Mouse (Mus musculus): ENCODE measurements around the gene Snx4. TPM values are rescaled to one million over a fixed set of nuclear protein-coding genes. Genes with fewer than 3 reads are reported as not detected.

Snx4 gene
- polyA plus RNA-seq, 1 experiment from 2014 or later: 117 TPM

DNA sequence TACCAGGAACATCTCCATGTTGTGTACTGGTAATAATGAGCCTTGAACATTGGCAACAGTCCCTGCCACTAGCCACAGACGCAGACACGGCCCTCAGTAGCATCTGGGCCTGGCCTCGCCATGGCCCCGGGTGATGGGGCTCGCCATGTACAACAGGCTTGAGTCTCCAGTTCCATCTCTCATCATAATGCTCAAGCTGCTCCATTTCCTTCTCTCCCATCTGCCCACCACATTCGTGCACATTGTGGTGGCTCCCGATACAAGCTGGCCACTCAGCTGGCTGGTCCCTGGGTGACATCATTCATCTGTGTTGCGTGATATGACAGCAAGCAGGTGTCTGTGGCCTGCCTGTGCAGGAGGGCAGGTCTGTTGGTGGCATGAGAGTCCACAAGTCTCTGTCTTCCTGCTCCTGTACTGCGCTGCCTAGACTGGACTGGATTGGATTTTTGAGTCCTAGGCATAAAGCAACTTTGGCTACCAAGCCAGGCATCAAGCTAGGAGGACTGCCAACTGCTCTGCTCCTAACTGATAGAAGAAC, 6.2 kb upstream of the Snx4 start:
- WGBS: 85% methylated on average over 9 of the region's 9 CpGs
- Histone ChIP-seq H3K27me3 (no peaks in the 10 kb centered on the region), H3K36me3 (peaks cover 47% of the 10 kb centered on the region), H3K27ac (no peak overlapping the region), H3K9me3 (no peaks in the 10 kb centered on the region), H3K9ac (no peak overlapping the region), H3K4me2 (no peak overlapping the region), H3K4me3 (no peak overlapping the region), H3K4me1 (no peaks in the 10 kb centered on the region)
- ATAC-seq (ENCODE audit: borderline replicate concordance, extremely low read depth, low FRiP score, low TSS enrichment): no peak

DNA sequence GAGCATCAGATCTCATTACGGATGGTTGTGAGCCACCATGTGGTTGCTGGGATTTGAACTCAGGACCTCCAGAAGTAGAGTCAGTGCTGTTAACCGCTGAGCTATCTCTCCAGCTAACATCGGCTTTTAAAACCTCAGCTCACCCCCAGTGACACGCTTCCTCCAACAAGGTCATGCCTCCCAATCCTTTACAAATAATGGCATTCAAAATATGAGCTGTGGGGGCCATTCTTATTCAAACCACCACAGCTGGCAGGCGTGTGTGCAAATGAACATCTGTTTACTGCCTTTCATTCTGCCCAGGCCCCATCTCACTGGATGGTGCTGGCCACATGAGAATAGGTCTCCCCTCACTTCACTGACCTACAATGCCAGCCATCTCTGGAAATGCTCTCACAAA, 4.7 kb upstream of the Snx4 start:
- H3K4me1 ChIP-seq: no peaks in the 10 kb centered on the region
- H3K9ac ChIP-seq: no peak overlapping the region
- no peak for ATAC-seq (ENCODE audit: borderline replicate concordance, extremely low read depth, low FRiP score, low TSS enrichment)
- H3K27ac ChIP-seq: no peak overlapping the region
- peaks cover 35% of the 10 kb centered on the region for H3K36me3 ChIP-seq
- WGBS: 88% methylated on average over 5 of the region's 5 CpGs
- no peak overlapping the region for H3K4me2 ChIP-seq
- H3K27me3 ChIP-seq: no peaks in the 10 kb centered on the region
- no peaks in the 10 kb centered on the region for H3K9me3 ChIP-seq
- no peak overlapping the region for H3K4me3 ChIP-seq

DNA sequence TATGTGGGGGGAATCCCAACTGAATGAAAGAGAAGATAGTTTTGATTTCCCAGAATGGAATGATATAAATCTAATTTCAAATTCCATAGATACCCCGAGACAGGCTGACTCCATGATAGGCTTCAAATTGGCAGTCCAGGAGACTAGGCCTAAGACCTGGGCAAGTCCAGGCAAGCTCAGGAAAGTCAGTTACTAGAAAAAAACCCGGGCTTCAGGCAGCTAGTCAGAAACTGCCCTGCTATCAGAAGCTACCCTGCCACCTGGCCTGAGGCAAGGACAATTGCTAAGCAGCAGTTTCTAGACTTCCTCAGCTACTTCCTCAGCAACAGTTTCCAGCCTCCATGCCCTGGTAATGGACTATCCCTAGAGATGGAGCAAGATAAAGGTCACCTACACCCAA, 4.2 kb upstream of the Snx4 start:
- H3K4me3 ChIP-seq: no peak overlapping the region
- H3K27ac ChIP-seq: no peak overlapping the region
- H3K36me3 ChIP-seq: peaks cover 31% of the 10 kb centered on the region
- no peaks in the 10 kb centered on the region for H3K27me3 ChIP-seq
- no peaks in the 10 kb centered on the region for H3K4me1 ChIP-seq
- no peak overlapping the region for H3K9ac ChIP-seq
- no peak overlapping the region for H3K4me2 ChIP-seq
- H3K9me3 ChIP-seq: no peaks in the 10 kb centered on the region
- 81% methylated on average over 2 of the region's 2 CpGs for WGBS
- no peak for ATAC-seq (ENCODE audit: borderline replicate concordance, extremely low read depth, low FRiP score, low TSS enrichment)

DNA sequence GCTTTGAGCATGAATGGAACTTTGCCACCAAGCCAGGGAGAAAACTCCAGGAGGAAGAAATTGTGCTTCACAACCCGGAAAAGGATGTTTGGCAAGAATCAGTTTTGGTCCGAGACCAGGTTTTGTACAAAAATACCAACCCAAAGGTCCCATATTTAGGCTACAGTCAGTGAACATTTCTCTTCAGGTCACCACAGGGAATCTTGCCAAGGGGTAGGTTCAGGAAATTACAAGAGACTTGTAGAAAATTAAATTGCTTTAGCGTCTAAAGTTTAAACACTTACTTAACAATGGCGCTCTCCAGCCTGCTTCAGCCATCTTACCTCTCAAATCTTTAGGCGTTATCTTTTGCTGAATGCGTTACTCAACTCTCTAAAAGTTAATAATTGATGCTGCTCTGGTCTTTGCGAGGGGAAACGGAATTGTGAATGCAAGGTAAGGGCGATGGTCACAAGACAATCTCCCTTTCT, 556 bp upstream of the Snx4 start:
- Histone ChIP-seq H3K9me3 (no peaks in the 10 kb centered on the region), H3K4me3 (peak overlapping the region; percentile 88), H3K4me1 (peaks cover 18% of the 10 kb centered on the region; the same call in 1 of the 2 replicates), H3K27ac (peak overlapping the region; percentile 94), H3K27me3 (no peaks in the 10 kb centered on the region), H3K36me3 (peaks cover 6% of the 10 kb centered on the region; the same call in 1 of the 2 replicates), H3K9ac (peak overlapping the region; percentile 91), H3K4me2 (peak overlapping the region; percentile 57)
- WGBS: 7% methylated on average over 9 of the region's 9 CpGs
- ATAC-seq (ENCODE audit: borderline replicate concordance, extremely low read depth, low FRiP score, low TSS enrichment): peak; percentile 29; the same call in 1 of the 2 replicates

DNA sequence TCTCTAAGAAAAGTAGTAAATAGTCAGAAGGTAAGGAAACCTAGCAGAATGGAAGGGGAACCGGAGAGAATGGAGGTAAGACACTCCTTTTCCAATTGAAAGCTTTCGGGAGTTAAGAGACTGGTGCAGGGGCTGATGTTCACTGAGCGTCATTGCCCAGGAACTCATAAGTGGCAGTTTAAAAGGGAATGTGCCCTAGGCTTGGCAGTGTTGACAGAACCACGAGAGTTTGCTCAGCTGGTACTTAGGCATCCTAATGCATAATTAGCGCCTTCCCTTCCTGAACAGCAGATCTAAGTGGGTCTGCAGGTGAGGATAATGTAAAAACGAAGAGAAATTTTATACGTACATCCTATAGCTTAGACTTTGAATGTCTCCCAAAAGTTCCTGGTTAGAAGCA, 4.4 kb downstream of the Snx4 start:
- Histone ChIP-seq H3K27me3 (no peaks in the 10 kb centered on the region), H3K4me3 (0 out of 2 replicates have a peak overlapping the region, but pooled peaks have one; percentile 1), H3K9ac (no peak overlapping the region), H3K36me3 (no peaks in the 10 kb centered on the region), H3K9me3 (no peaks in the 10 kb centered on the region), H3K4me2 (peak overlapping the region; percentile 32), H3K4me1 (peaks cover 41% of the 10 kb centered on the region), H3K27ac (peak overlapping the region; percentile 73)
- WGBS: 60% methylated on average over 7 of the region's 7 CpGs
- ATAC-seq (ENCODE audit: borderline replicate concordance, extremely low read depth, low FRiP score, low TSS enrichment): no peak

DNA sequence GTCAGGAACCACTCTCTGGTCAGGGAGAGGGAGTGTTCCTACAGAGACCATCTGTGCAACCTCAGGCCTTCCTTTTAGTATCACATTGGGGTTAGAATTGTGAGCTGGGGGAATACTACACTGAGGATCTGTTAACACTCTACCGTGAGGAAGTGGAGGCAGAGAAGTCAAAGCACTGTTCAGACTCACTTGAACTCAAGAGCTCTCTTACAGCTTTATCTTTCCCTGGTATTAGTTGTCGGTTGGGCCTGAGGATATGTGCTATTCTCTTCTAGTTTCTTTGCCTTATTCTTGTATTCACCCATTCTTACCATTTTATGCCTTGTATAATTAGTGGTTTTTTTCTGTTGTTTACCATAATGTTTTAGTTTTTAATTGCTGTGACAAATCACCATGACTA, 7.3 kb downstream of the Snx4 start:
- Histone ChIP-seq H3K27ac (peak overlapping the region; percentile 59; the same call in 1 of the 2 replicates), H3K36me3 (0 out of 2 replicates have a peak, but pooled peaks cover 3% of the 10 kb centered on the region), H3K9me3 (no peaks in the 10 kb centered on the region), H3K27me3 (no peaks in the 10 kb centered on the region), H3K4me2 (no peak overlapping the region), H3K9ac (no peak overlapping the region), H3K4me1 (peaks cover 45% of the 10 kb centered on the region), H3K4me3 (no peak overlapping the region)
- 50% methylated on average over 2 of the region's 2 CpGs for WGBS
- no peak for ATAC-seq (ENCODE audit: borderline replicate concordance, extremely low read depth, low FRiP score, low TSS enrichment)

DNA sequence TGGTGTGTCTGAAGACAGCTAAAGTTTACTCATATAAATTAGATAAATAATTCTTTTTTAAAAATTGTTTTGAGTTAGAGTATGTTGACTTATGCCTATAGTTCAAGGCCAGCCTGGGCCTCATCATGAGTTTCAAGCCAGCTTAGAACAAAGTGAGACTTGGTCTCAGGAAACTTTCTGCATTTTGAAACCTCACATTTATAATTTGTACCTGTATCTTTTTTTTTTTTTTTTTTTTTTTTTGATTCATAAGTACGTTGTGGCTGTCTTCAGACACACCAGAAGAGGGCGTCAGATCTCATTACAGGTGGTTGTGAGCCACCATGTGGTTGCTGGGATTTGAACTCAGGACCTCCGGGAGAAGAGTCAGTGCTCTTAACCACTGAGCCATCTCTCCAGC, 8.6 kb downstream of the Snx4 start:
- no peak for ATAC-seq (ENCODE audit: borderline replicate concordance, extremely low read depth, low FRiP score, low TSS enrichment)
- no peak overlapping the region for H3K4me3 ChIP-seq
- peaks cover 38% of the 10 kb centered on the region for H3K4me1 ChIP-seq
- no peaks in the 10 kb centered on the region for H3K9me3 ChIP-seq
- peaks cover 15% of the 10 kb centered on the region for H3K36me3 ChIP-seq
- 73% methylated on average over 3 of the region's 3 CpGs for WGBS
- no peaks in the 10 kb centered on the region for H3K27me3 ChIP-seq
- no peak overlapping the region for H3K4me2 ChIP-seq
- H3K9ac ChIP-seq: no peak overlapping the region
- H3K27ac ChIP-seq: no peak overlapping the region

DNA sequence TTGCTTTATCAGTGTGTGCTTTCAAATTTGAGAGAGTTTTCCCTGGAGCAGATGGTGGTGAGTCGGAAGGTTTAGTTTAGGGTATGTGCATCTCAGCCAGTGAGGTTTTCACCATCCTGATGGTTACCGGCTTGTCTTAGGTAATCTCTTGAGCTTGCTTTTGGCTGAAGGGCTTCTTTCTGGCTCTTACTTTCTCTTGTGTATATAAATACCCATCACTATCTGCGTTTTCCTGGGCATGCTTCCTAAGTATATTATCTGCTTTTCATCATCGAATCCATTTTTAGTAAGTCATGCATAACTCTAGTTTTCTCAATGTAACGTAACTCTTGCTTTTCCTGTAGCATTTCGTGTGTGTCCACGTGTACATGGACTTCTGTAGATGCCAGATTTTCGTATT, 9.6 kb downstream of the Snx4 start:
- no peaks in the 10 kb centered on the region for H3K27me3 ChIP-seq
- H3K27ac ChIP-seq: peak overlapping the region; percentile 53; the same call in 1 of the 2 replicates
- H3K4me3 ChIP-seq: no peak overlapping the region
- no peaks in the 10 kb centered on the region for H3K9me3 ChIP-seq
- WGBS: 67% methylated on average over 8 of the region's 8 CpGs
- no peak overlapping the region for H3K9ac ChIP-seq
- no peak overlapping the region for H3K4me2 ChIP-seq
- H3K4me1 ChIP-seq: peaks cover 37% of the 10 kb centered on the region
- H3K36me3 ChIP-seq: peaks cover 24% of the 10 kb centered on the region
- ATAC-seq (ENCODE audit: borderline replicate concordance, extremely low read depth, low FRiP score, low TSS enrichment): no peak

DNA sequence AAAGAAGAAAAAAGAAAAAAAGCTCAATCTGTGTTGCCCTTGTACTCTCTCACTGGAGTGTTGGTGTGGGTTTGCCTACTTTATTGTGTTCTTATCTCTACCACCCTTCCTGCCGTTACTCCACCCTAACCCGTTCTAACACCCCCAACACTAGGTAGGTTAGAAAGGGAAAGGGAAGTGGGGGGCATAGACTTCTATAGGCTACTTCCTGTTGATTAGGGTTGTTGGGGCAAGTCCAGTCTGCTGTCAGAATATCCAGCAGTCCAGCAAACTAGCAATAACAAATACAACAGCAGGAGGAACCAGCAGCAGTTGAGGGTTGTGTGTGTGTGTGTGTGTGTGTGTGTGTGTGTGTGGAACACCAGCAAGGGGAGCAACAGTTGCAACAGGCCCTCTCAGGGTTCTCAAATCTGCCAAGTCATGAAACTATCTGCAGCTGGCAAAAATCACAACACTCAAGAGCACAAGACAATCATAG, 10.4 kb downstream of the Snx4 start:
- WGBS: 38% methylated on average over 2 of the region's 2 CpGs
- no peaks in the 10 kb centered on the region for H3K27me3 ChIP-seq
- H3K4me3 ChIP-seq: no peak overlapping the region
- no peaks in the 10 kb centered on the region for H3K9me3 ChIP-seq
- peaks cover 32% of the 10 kb centered on the region for H3K36me3 ChIP-seq
- H3K9ac ChIP-seq: no peak overlapping the region
- H3K4me1 ChIP-seq: peaks cover 31% of the 10 kb centered on the region
- H3K4me2 ChIP-seq: no peak overlapping the region
- ATAC-seq (ENCODE audit: borderline replicate concordance, extremely low read depth, low FRiP score, low TSS enrichment): peak; percentile 52; the same call in 1 of the 2 replicates
- peak overlapping the region; percentile 53 for H3K27ac ChIP-seq

DNA sequence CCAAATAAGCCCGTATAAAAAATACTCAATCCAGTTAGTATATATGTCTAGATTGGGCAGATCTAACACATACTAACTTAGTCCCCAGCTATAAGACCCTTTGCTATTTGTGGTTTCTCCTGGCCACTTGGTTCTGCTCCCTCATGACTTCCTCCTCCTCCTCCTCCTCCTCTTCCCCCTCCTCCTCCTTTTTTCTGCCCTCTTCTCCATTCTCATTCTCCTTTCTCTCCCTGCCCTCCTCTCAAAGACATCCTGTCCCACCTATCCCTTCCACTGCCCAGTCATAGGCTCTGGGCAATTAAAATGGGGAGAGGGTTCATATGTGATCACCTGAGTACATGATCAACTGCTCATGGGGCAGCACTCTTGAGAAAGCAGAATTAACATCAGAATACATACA, 10.9 kb downstream of the Snx4 start:
- H3K9me3 ChIP-seq: no peaks in the 10 kb centered on the region
- no peaks in the 10 kb centered on the region for H3K27me3 ChIP-seq
- peaks cover 37% of the 10 kb centered on the region for H3K36me3 ChIP-seq
- WGBS: 16% methylated on average over 1 of the region's 1 CpGs
- H3K27ac ChIP-seq: 0 out of 2 replicates have a peak overlapping the region, but pooled peaks have one; percentile 53
- ATAC-seq (ENCODE audit: borderline replicate concordance, extremely low read depth, low FRiP score, low TSS enrichment): no peak
- H3K9ac ChIP-seq: no peak overlapping the region
- H3K4me1 ChIP-seq: peaks cover 28% of the 10 kb centered on the region
- H3K4me3 ChIP-seq: no peak overlapping the region
- H3K4me2 ChIP-seq: no peak overlapping the region

DNA sequence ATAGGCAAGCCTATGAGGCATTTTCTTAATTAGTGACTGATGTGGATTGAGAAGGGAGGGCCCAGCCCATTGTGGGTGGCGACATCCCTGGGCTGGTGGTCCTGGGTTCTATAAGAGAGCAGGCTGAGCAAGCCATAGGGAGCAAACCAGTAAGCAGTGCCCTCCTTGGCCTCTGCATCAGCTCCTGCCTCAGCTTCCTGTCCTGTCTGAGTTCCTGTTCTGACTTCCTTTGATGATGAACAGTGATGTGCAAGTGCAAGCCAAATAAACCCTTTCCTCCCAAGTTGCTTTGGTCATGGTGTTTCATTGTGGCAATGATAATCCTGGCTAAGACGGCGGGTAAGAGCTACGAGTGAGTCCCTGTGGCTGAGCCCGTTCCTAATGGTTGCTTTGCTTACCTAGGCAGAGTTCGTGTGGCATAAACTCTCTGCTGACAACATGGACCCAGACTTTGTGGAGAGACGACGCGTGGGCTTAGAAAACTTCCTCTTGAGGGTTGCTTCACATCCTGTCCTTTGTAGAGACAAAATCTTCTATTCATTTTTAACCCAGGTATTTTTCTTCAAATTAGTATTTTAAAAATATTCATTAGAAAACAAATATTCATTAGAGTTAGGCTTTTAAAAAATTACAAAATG, 16.5 kb downstream of the Snx4 start:
- Histone ChIP-seq H3K9ac (no peak overlapping the region), H3K9me3 (no peaks in the 10 kb centered on the region), H3K36me3 (peaks cover 69% of the 10 kb centered on the region), H3K4me1 (no peaks in the 10 kb centered on the region), H3K27ac (no peak overlapping the region), H3K4me2 (no peak overlapping the region), H3K4me3 (no peak overlapping the region), H3K27me3 (no peaks in the 10 kb centered on the region)
- WGBS: 84% methylated on average over 9 of the region's 9 CpGs
- no peak for ATAC-seq (ENCODE audit: borderline replicate concordance, extremely low read depth, low FRiP score, low TSS enrichment)

DNA sequence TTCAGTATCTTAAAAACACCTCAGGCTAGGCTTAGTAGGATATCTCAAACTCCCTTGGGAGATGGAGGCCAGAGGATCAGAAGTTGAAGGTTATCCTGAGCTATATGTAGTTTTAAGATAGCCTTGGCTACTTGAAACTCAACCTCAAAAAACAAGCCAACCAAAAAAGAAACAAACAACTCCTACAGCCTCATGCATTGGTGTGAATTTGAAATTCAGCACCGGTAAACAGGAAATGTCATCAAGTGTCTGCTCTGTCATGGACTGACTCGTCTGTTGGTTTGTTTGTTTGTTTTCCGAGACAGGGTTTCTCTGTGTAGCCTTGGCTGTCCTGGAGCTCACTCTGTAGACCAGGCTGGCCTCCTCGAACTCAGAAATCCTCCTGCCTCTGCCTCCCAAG, 20.6 kb downstream of the Snx4 start:
- no peak overlapping the region for H3K27ac ChIP-seq
- 87% methylated on average over 4 of the region's 4 CpGs for WGBS
- H3K4me2 ChIP-seq: no peak overlapping the region
- peaks cover 59% of the 10 kb centered on the region for H3K36me3 ChIP-seq
- no peaks in the 10 kb centered on the region for H3K4me1 ChIP-seq
- no peak for ATAC-seq (ENCODE audit: borderline replicate concordance, extremely low read depth, low FRiP score, low TSS enrichment)
- no peak overlapping the region for H3K9ac ChIP-seq
- H3K27me3 ChIP-seq: no peaks in the 10 kb centered on the region
- H3K9me3 ChIP-seq: no peaks in the 10 kb centered on the region
- no peak overlapping the region for H3K4me3 ChIP-seq
